Mouse (Mus musculus) embryonic fibroblast, embryonic 13.5 days (primary cell): ENCODE data around the gene Disp1.

Experiments
- CTCF ChIP-seq: IDR thresholded peaks from 2 replicates; pipeline ENCODE4 v1.5.1; 2011; ENCODE audit warnings: mild to moderate bottlenecking, control low read depth, low read length, moderate library complexity, borderline replicate concordance; ENCODE audit not compliant: insufficient read depth
- POLR2A ChIP-seq: IDR thresholded peaks from 2 replicates; pipeline ENCODE4 v1.6.1; 2011; ENCODE audit warnings: low read depth, mild to moderate bottlenecking, control low read depth, low read length, moderate library complexity

GRCm38 (mm10) chr1:183147438-183147841 lies 73.9 kb downstream of the Disp1 start:
- TF ChIP-seq CTCF: no peak
- TF ChIP-seq POLR2A: peak; percentile 83
